ENCODE assay signal across 24 mouse cellular contexts in genomic region chr3:19455838-19456448, GRCm38 (mm10).
DNase-seq lines count a peak whose midpoint lies in the region; ATAC-seq and TF ChIP-seq lines count a peak whose summit lies in the region.
"Had no signal": no experiment of that assay in that cellular context is flagged by ENCODE, and none has a peak within 500 bp of the region (broad histone marks: within the 10 kb centered on the region; RNA-seq: fewer than 3 reads in every experiment).

No protein-coding gene starts in this region.

- H3K27me3 ChIP-seq in kidney, embryonic 14.5 days (ENCODE audit: control insufficient read depth, insufficient read depth, low read length): no peaks in the 10 kb centered on the region
- no peaks in the 10 kb centered on the region for H3K27me3 ChIP-seq in kidney, postnatal 0 days (ENCODE audit: insufficient read depth, low read length)
- H3K27me3 ChIP-seq in stomach, postnatal 0 days (ENCODE audit: control insufficient read depth, insufficient read depth, low read length): no peaks in the 10 kb centered on the region
- no peaks in the 10 kb centered on the region for H3K27me3 ChIP-seq in intestine, postnatal 0 days (replicated peaks; ENCODE audit: control insufficient read depth, insufficient read depth, low read length)
- H3K27me3 ChIP-seq: embryonic facial prominence, embryonic 12.5 days; hindbrain, embryonic 12.5 days; hindbrain, embryonic 15.5 days had no signal

- DNase-seq in kidney, postnatal 25 days: no peak
- DNase-seq in kidney, postnatal 0 days (ENCODE audit: low spot score): peak; percentile 50
- no peak for DNase-seq in kidney, postnatal 10 days
- DNase-seq in gonadal fat pad, adult 2 months (ENCODE audit: low read depth): peak; percentile 37
- DNase-seq in stomach, postnatal 0 days (ENCODE audit: low spot score): no peak
- no peak for DNase-seq in left cerebral cortex, adult 11 months (ENCODE audit: low spot score)
- DNase-seq: adrenal gland, adult 8-10 months; adrenal gland, postnatal 36 days; cerebellum, adult 18-20 months; cerebellum, adult 9-10 months; cerebellum, postnatal 14 days; forebrain, postnatal 0 days; gastrocnemius, postnatal 10 days; gastrocnemius, postnatal 36 days; heart, adult 11 months had no signal

- H3K36me3 ChIP-seq in kidney, embryonic 14.5 days (ENCODE audit: control insufficient read depth, insufficient read depth, low read length): no peaks in the 10 kb centered on the region
- H3K36me3 ChIP-seq in kidney, postnatal 0 days (ENCODE audit: insufficient read depth, low read length): no peaks in the 10 kb centered on the region
- no peaks in the 10 kb centered on the region for H3K36me3 ChIP-seq in stomach, postnatal 0 days (ENCODE audit: control insufficient read depth, insufficient read depth, low read length)
- no peaks in the 10 kb centered on the region for H3K36me3 ChIP-seq in intestine, postnatal 0 days (ENCODE audit: control insufficient read depth, insufficient read depth)
- H3K36me3 ChIP-seq: embryonic facial prominence, embryonic 12.5 days; hindbrain, embryonic 12.5 days; hindbrain, embryonic 15.5 days had no signal

- H3K4me2 ChIP-seq in kidney, embryonic 14.5 days (replicated peaks; ENCODE audit: low read depth, low read length): no peak overlapping the region
- H3K4me2 ChIP-seq in kidney, postnatal 0 days (ENCODE audit: low read length): no peak overlapping the region
- no peak overlapping the region for H3K4me2 ChIP-seq in stomach, postnatal 0 days (replicated peaks; ENCODE audit: low read depth)
- H3K4me2 ChIP-seq in intestine, postnatal 0 days (replicated peaks; ENCODE audit: low read depth): no peak overlapping the region
- H3K4me2 ChIP-seq: embryonic facial prominence, embryonic 12.5 days; heart, embryonic 11.5 days; hindbrain, embryonic 12.5 days; hindbrain, embryonic 15.5 days had no signal

- H3K9ac ChIP-seq in kidney, embryonic 14.5 days (ENCODE audit: low read depth, low read length): no peak overlapping the region
- no peak overlapping the region for H3K9ac ChIP-seq in kidney, postnatal 0 days (ENCODE audit: low read depth, low read length)
- no peak overlapping the region for H3K9ac ChIP-seq in stomach, postnatal 0 days (ENCODE audit: low read length)
- H3K9ac ChIP-seq in intestine, postnatal 0 days (ENCODE audit: low read depth, low read length): no peak overlapping the region
- H3K9ac ChIP-seq: embryonic facial prominence, embryonic 12.5 days; forebrain, postnatal 0 days; hindbrain, embryonic 12.5 days; hindbrain, embryonic 15.5 days had no signal

- H3K9me3 ChIP-seq in kidney, embryonic 14.5 days (ENCODE audit: control insufficient read depth, low read length): no peaks in the 10 kb centered on the region
- H3K9me3 ChIP-seq in kidney, postnatal 0 days (replicated peaks; ENCODE audit: low read length): no peaks in the 10 kb centered on the region
- H3K9me3 ChIP-seq in stomach, postnatal 0 days (ENCODE audit: control insufficient read depth, low read length): no peaks in the 10 kb centered on the region
- H3K9me3 ChIP-seq in intestine, postnatal 0 days (ENCODE audit: control insufficient read depth): no peaks in the 10 kb centered on the region
- H3K9me3 ChIP-seq: embryonic facial prominence, embryonic 12.5 days; hindbrain, embryonic 12.5 days; hindbrain, embryonic 15.5 days had no signal

- TF ChIP-seq EP300 in stomach, postnatal 0 days (optimal IDR thresholded peaks at IDR 0.05): no peak

- H3K27ac ChIP-seq in kidney, embryonic 14.5 days (ENCODE audit: low read depth, low read length): no peak overlapping the region
- no peak overlapping the region for H3K27ac ChIP-seq in kidney, postnatal 0 days
- peak overlapping the region; percentile 77 for H3K27ac ChIP-seq in stomach, postnatal 0 days (replicated peaks)
- H3K27ac ChIP-seq in intestine, postnatal 0 days (ENCODE audit: low read depth, low read length): no peak overlapping the region
- H3K27ac ChIP-seq: embryonic facial prominence, embryonic 12.5 days; hindbrain, embryonic 12.5 days; hindbrain, embryonic 15.5 days had no signal

- H3K4me1 ChIP-seq in kidney, embryonic 14.5 days (ENCODE audit: control insufficient read depth, insufficient read depth, low read length): no peaks in the 10 kb centered on the region
- H3K4me1 ChIP-seq in kidney, postnatal 0 days (replicated peaks; ENCODE audit: insufficient read depth, low read length): no peaks in the 10 kb centered on the region
- no peaks in the 10 kb centered on the region for H3K4me1 ChIP-seq in stomach, postnatal 0 days (replicated peaks; ENCODE audit: control insufficient read depth, insufficient read depth)
- no peaks in the 10 kb centered on the region; the same call in 1 of the 2 replicates for H3K4me1 ChIP-seq in intestine, postnatal 0 days (replicated peaks; ENCODE audit: control insufficient read depth, insufficient read depth, low read length)
- H3K4me1 ChIP-seq: embryonic facial prominence, embryonic 12.5 days; hindbrain, embryonic 12.5 days; hindbrain, embryonic 15.5 days had no signal

- H3K4me3 ChIP-seq in kidney, embryonic 14.5 days (ENCODE audit: low read length): no peak overlapping the region
- no peak overlapping the region for H3K4me3 ChIP-seq in kidney, postnatal 0 days (replicated peaks; ENCODE audit: low read depth, low read length)
- H3K4me3 ChIP-seq in stomach, postnatal 0 days (ENCODE audit: low read depth, low read length): no peak overlapping the region
- H3K4me3 ChIP-seq in intestine, postnatal 0 days (ENCODE audit: low read depth, low read length): no peak overlapping the region
- H3K4me3 ChIP-seq: embryonic facial prominence, embryonic 12.5 days; hindbrain, embryonic 12.5 days; hindbrain, embryonic 15.5 days had no signal

- no peak for TF ChIP-seq CTCF in kidney, postnatal 0 days (IDR thresholded peaks at IDR 0.05; ENCODE audit: low read depth)
- no peak for TF ChIP-seq CTCF in stomach, postnatal 0 days (IDR thresholded peaks at IDR 0.05; ENCODE audit: low read depth)
- TF ChIP-seq CTCF in intestine, postnatal 0 days (IDR thresholded peaks at IDR 0.05; ENCODE audit: low read depth): no peak

- WGBS in kidney, embryonic 14.5 days: 38% methylated on average over 4 of the region's 4 CpGs
- 42% methylated on average over 4 of the region's 4 CpGs for WGBS in kidney, postnatal 0 days
- WGBS in stomach, postnatal 0 days: 63% methylated on average over 4 of the region's 4 CpGs
- 78% methylated on average over 4 of the region's 4 CpGs for WGBS in intestine, postnatal 0 days

- ATAC-seq in kidney, embryonic 14.5 days (ENCODE audit: low FRiP score, low TSS enrichment): peak; percentile 81
- ATAC-seq in kidney, postnatal 0 days (replicated peaks; ENCODE audit: low FRiP score, low read depth): no peak
- ATAC-seq in stomach, postnatal 0 days (ENCODE audit: low FRiP score, low TSS enrichment): peak; percentile 47; the same call in 1 of the 2 replicates
- ATAC-seq in intestine, postnatal 0 days: no peak
- ATAC-seq: activated CD4-positive, CD25-positive, alpha-beta regulatory T cell, adult 4 months; CD4-positive, CD25-positive, alpha-beta regulatory T cell, adult 4 months; forebrain, embryonic 14.5 days; forebrain, postnatal 0 days had no signal

Comparison
In these comparisons a context has a peak if more than half of its experiments do, and no peak if none do; other contexts are left out.
1. ATAC-seq: peak in kidney, embryonic 14.5 days (single experiment) and stomach, postnatal 0 days (single experiment); none in kidney, postnatal 0 days (single experiment) and intestine, postnatal 0 days (single experiment).
2. DNase-seq: peak in kidney, postnatal 0 days (single experiment) and gonadal fat pad, adult 2 months (single experiment); none in kidney, postnatal 25 days (0 of 2), kidney, postnatal 10 days (single experiment), stomach, postnatal 0 days (single experiment) and left cerebral cortex, adult 11 months (single experiment).